Comparison of ENCODE assay signal across 23 mouse cellular contexts in the genomic region with DNA sequence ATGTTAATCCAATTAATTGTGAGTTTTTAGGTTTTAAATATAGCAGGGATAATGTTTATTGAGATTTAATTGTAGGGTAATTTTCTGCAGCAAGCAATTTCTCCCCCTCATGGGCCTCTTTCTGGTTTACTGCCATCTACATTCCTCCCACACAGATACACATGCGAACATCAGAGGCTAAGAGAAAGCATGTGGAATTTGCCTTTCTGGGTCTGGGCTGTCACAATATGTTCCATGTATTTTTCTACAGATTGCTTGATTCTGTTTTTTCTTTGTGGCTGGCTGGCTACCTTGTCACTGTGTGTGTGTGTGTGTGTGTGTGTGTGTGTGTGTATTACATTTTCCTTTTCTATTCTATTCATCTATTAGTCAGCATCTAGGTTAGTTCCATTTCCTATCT. TPM values are rescaled to one million over a fixed set of nuclear protein-coding genes. Genes with fewer than 3 reads are reported as not detected.
"Had no signal": no experiment of that assay in that cellular context is flagged by ENCODE, and none has a peak within 500 bp of the region (broad histone marks: within the 10 kb centered on the region; RNA-seq: fewer than 3 reads in every experiment).

No protein-coding gene starts in this region.

- H3K4me3 ChIP-seq: left cerebral cortex, adult 2 months; liver, embryonic 13.5 days; megakaryocyte, embryonic 14.5 days; midbrain, embryonic 10.5 days; midbrain, embryonic 13.5 days; myocyte; neural tube, embryonic 13.5 days; stomach, embryonic 15.5 days had no signal

- H3K4me1 ChIP-seq: liver, embryonic 13.5 days; midbrain, embryonic 13.5 days; neural tube, embryonic 13.5 days; stomach, embryonic 15.5 days had no signal

- H3K4me2 ChIP-seq: liver, embryonic 13.5 days; midbrain, embryonic 13.5 days; neural tube, embryonic 13.5 days; stomach, embryonic 15.5 days had no signal

- H3K9ac ChIP-seq: liver, embryonic 13.5 days; midbrain, embryonic 13.5 days; neural tube, embryonic 13.5 days; stomach, embryonic 15.5 days had no signal

- H3K9me3 ChIP-seq: liver, embryonic 13.5 days; midbrain, embryonic 10.5 days; midbrain, embryonic 13.5 days; neural tube, embryonic 13.5 days; stomach, embryonic 15.5 days had no signal

- H3K36me3 ChIP-seq: liver, embryonic 13.5 days; midbrain, embryonic 10.5 days; midbrain, embryonic 13.5 days; neural tube, embryonic 13.5 days; stomach, embryonic 15.5 days had no signal

- H3K27me3 ChIP-seq: liver, embryonic 13.5 days; megakaryocyte, embryonic 14.5 days; midbrain, embryonic 13.5 days; neural tube, embryonic 13.5 days; stomach, embryonic 15.5 days had no signal

- ATAC-seq: intestine, postnatal 0 days; lung, postnatal 0 days; midbrain, embryonic 13.5 days; midbrain, embryonic 16.5 days had no signal

- H3K27ac ChIP-seq: left cerebral cortex, adult 2 months; liver, embryonic 13.5 days; midbrain, embryonic 10.5 days; midbrain, embryonic 13.5 days; neural tube, embryonic 13.5 days; stomach, embryonic 15.5 days had no signal

- DNase-seq: kidney, adult 2 months; kidney, postnatal 14 days; kidney, postnatal 4 days; liver, embryonic 13.5 days; lung, adult 2 months; retina, postnatal 1 day; right cerebral cortex, postnatal 25 days; spleen, adult 18-20 months; thymus, adult 18-20 months; thymus, postnatal 36 days had no signal

RNA-seq across cellular contexts. Expression of a gene that starts 42.9 kb away (rescaled TPM):
- total RNA-seq: monocyte, adult 5-6 weeks; neutrophil, adult 5-6 weeks had no signal
- polyA plus RNA-seq: liver, adult 2 months had no signal
